Mouse (Mus musculus): ENCODE measurements around the gene Dnajc14. TPM values are rescaled to one million over a fixed set of nuclear protein-coding genes. Genes with fewer than 3 reads are reported as not detected.

Gene Dnajc14
- polyA plus RNA-seq, 1 experiment = 24.1 TPM

DNA sequence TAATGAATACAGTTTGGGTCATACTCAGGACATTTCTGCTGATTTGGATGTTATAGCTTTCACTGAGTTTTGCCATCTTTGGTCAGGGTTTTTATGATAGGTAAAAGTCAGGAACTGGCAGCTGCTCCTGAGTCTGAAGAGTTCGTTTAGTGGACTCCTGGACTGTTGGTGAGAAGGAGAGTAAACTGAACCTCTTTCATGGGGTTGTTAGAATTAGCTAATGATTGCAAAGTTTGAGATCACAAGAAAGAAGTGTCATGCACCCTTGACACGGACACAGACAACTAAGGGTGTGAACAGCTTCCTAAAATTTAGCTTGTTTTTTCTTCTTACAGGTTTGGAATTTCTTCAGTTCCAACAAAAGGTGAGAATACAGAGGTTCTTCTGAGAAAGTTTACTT lies 44.6 kb downstream of the Dnajc14 start:
- Histone ChIP-seq H3K27ac (ENCODE audit: insufficient read depth, low read length) (no peak overlapping the region), H3K27me3 (ENCODE audit: control insufficient read depth, insufficient read depth, low read length) (no peaks in the 10 kb centered on the region), H3K4me3 (replicated peaks; ENCODE audit: insufficient read depth, low read depth, low read length) (no peak overlapping the region), H3K4me1 (ENCODE audit: control insufficient read depth, insufficient read depth, low read length) (no peaks in the 10 kb centered on the region)
- 73% methylated on average over 2 of the region's 2 CpGs for WGBS
- DNase-seq = no peak
- TF ChIP-seq CTCF (IDR thresholded peaks at IDR 0.05; ENCODE audit: borderline replicate concordance, insufficient read depth, low read depth, low read length) = no peak

GRCm38 (mm10) chr10:128850339-128850738 lies 46.5 kb downstream of the Dnajc14 start:
- H3K27ac ChIP-seq (ENCODE audit: insufficient read depth, low read length) = no peak overlapping the region
- DNase-seq = no peak
- H3K4me1 ChIP-seq (ENCODE audit: control insufficient read depth, insufficient read depth, low read length) = no peaks in the 10 kb centered on the region
- no peaks in the 10 kb centered on the region for H3K27me3 ChIP-seq (ENCODE audit: control insufficient read depth, insufficient read depth, low read length)
- no peak overlapping the region for H3K4me3 ChIP-seq (replicated peaks; ENCODE audit: insufficient read depth, low read depth, low read length)
- 50% methylated on average over 3 of the region's 3 CpGs for WGBS
- no peak for TF ChIP-seq POLR2A (IDR thresholded peaks at IDR 0.05; ENCODE audit: borderline replicate concordance, insufficient read depth, low read length)
- TF ChIP-seq CTCF (IDR thresholded peaks at IDR 0.05; ENCODE audit: borderline replicate concordance, insufficient read depth, low read depth, low read length) = no peak

DNA sequence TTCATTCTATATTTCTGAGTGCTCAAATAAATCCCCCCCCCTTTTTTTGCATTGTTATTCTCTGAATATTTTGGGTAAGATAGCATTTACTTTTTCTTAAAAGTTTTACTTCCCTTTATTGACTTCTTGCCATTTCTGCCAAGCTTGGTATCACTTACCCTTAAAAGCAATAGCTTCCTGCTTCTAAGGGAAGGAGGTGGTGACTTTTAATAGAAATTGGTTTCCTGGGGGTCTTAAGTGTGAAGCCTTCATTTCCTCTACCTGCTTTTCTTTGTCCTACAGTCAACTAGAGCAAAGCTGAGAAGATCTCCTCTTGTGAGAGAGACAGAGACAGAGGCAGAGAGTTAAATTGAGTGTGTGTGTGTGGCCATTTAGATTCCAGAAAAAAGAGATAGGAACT lies 57.3 kb downstream of the Dnajc14 start:
- H3K27ac ChIP-seq (ENCODE audit: insufficient read depth, low read length) = no peak overlapping the region
- no peak for TF ChIP-seq POLR2A (IDR thresholded peaks at IDR 0.05; ENCODE audit: borderline replicate concordance, insufficient read depth, low read length)
- no peak for TF ChIP-seq CTCF (IDR thresholded peaks at IDR 0.05; ENCODE audit: borderline replicate concordance, insufficient read depth, low read depth, low read length)
- H3K27me3 ChIP-seq (ENCODE audit: control insufficient read depth, insufficient read depth, low read length) = no peaks in the 10 kb centered on the region
- H3K4me1 ChIP-seq (ENCODE audit: control insufficient read depth, insufficient read depth, low read length) = no peaks in the 10 kb centered on the region
- no peak overlapping the region for H3K4me3 ChIP-seq (replicated peaks; ENCODE audit: insufficient read depth, low read depth, low read length)
- no peak for DNase-seq

DNA sequence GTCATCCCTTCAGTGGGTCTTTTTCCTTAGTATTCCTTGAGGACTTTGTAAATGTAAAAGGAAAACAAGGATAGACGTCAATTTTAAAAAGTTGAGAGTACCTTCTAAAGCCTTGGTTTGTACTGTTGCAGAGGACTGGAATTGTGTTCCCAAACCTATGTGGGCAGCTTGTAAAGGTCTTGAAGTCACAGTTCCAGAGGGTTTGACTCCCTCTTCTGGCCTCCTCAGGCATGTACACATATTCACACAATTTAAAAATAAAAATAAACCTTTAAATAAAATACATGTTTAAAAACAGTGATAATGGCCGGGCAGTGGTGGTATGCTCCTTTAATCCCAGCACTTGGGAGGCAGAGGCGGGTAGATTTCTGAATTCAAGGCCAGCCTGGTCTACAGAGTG lies 62.2 kb downstream of the Dnajc14 start:
- 89% methylated on average over 3 of the region's 3 CpGs for WGBS
- no peak for TF ChIP-seq POLR2A (IDR thresholded peaks at IDR 0.05; ENCODE audit: borderline replicate concordance, insufficient read depth, low read length)
- TF ChIP-seq CTCF (IDR thresholded peaks at IDR 0.05; ENCODE audit: borderline replicate concordance, insufficient read depth, low read depth, low read length) = no peak

DNA sequence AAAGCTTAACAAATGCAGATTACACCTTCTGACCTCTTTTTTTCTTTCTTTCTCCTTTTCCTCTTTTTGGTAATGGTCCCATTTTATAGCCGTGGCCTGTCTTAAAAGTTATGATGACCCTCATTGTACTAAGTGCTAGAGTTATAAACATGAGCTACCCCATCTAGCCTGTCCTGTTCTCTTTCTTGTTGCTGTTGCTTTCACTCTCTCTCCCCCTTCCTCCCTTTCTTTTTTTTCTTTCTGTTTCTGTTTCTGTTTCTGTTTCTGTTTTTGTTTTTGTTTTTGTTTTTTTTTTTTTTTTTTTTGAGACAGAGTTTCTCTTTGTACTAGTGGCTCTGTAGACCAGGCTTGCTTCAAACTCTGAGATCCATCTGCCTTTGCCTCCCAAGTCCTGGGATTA lies 62.7 kb downstream of the Dnajc14 start:
- TF ChIP-seq POLR2A (IDR thresholded peaks at IDR 0.05; ENCODE audit: borderline replicate concordance, insufficient read depth, low read length) (no peak), CTCF (IDR thresholded peaks at IDR 0.05; ENCODE audit: borderline replicate concordance, insufficient read depth, low read depth, low read length) (no peak)
- H3K27me3 ChIP-seq (ENCODE audit: control insufficient read depth, insufficient read depth, low read length) = no peaks in the 10 kb centered on the region
- no peak overlapping the region for H3K27ac ChIP-seq (ENCODE audit: insufficient read depth, low read length)
- no peak for DNase-seq
- no peaks in the 10 kb centered on the region for H3K4me1 ChIP-seq (ENCODE audit: control insufficient read depth, insufficient read depth, low read length)
- no peak overlapping the region for H3K4me3 ChIP-seq (replicated peaks; ENCODE audit: insufficient read depth, low read depth, low read length)
- WGBS = 94% methylated on average over 1 of the region's 1 CpGs

More for the DNA sequence above, 62.2 kb downstream of the Dnajc14 start:
- Histone ChIP-seq H3K4me3 (replicated peaks; ENCODE audit: insufficient read depth, low read depth, low read length) (no peak overlapping the region), H3K4me1 (ENCODE audit: control insufficient read depth, insufficient read depth, low read length) (no peaks in the 10 kb centered on the region), H3K27ac (ENCODE audit: insufficient read depth, low read length) (no peak overlapping the region), H3K27me3 (ENCODE audit: control insufficient read depth, insufficient read depth, low read length) (no peaks in the 10 kb centered on the region)
- no peak for DNase-seq

Other genes with a start within 250 kb of the Dnajc14 start
- 69.2 and 73.5 TPM in 2 replicates for gene Pa2g4, start 238.1 kb upstream of the Dnajc14 start, polyA plus RNA-seq (2012; rRNA removed)
- gene Erbb3, start 214.4 kb upstream of the Dnajc14 start, polyA plus RNA-seq (2012; rRNA removed) = 9.4 and 11.1 TPM in 2 replicates
- gene Rps26, start 177.3 kb upstream of the Dnajc14 start, polyA plus RNA-seq (2012; rRNA removed) = 303 and 334 TPM in 2 replicates
- gene Ikzf4, start 158.1 kb upstream of the Dnajc14 start, polyA plus RNA-seq (2012; rRNA removed) = 8.5 and 9.6 TPM in 2 replicates
- 15.6 and 17.9 TPM in 2 replicates for gene Suox, start 130.0 kb upstream of the Dnajc14 start, polyA plus RNA-seq (2012; rRNA removed)
- gene Rab5b, start 107.8 kb upstream of the Dnajc14 start, polyA plus RNA-seq (2012; rRNA removed) = 132 and 133 TPM in 2 replicates
- gene Pmel, start 99.9 kb upstream of the Dnajc14 start, polyA plus RNA-seq (2012; rRNA removed) = 1.00 and 1.5 TPM in 2 replicates
- gene Cdk2, start 99.0 kb upstream of the Dnajc14 start, polyA plus RNA-seq (2012; rRNA removed) = 3.8 and 3.9 TPM in 2 replicates
- 16.0 and 17.1 TPM in 2 replicates for gene Dgka, start 59.2 kb upstream of the Dnajc14 start, polyA plus RNA-seq (2012; rRNA removed)
- 37.2 and 39.7 TPM in 2 replicates for gene Pym1, start 56.2 kb upstream of the Dnajc14 start, polyA plus RNA-seq (2012; rRNA removed)
- gene Mmp19, start 13.2 kb upstream of the Dnajc14 start, polyA plus RNA-seq (2012; rRNA removed) = 0.61 and 0.70 TPM in 2 replicates
- 26.4 and 26.6 TPM in 2 replicates for gene Tmem198b, start 308 bp downstream of the Dnajc14 start, polyA plus RNA-seq (2012; rRNA removed)
- gene Sarnp, start 13.3 kb downstream of the Dnajc14 start, polyA plus RNA-seq (2012; rRNA removed) = 54.5 and 60.2 TPM in 2 replicates
- 25.7 and 26.0 TPM in 2 replicates for gene Ormdl2, start 17.6 kb downstream of the Dnajc14 start, polyA plus RNA-seq (2012; rRNA removed)
- gene Gdf11, start 87.7 kb downstream of the Dnajc14 start, polyA plus RNA-seq (2012; rRNA removed) = 13.6 and 14.8 TPM in 2 replicates
- gene Cd63, start 96.9 kb downstream of the Dnajc14 start, polyA plus RNA-seq (2012; rRNA removed) = 108 and 110 TPM in 2 replicates
- gene Rdh5, start 118.8 kb downstream of the Dnajc14 start, polyA plus RNA-seq (2012; rRNA removed) = 37.0 and 45.7 TPM in 2 replicates
- 350 and 357 TPM in 2 replicates for gene Bloc1s1, start 120.0 kb downstream of the Dnajc14 start, polyA plus RNA-seq (2012; rRNA removed)
- 96.2 and 106 TPM in 2 replicates for gene Itga7, start 129.8 kb downstream of the Dnajc14 start, polyA plus RNA-seq (2012; rRNA removed)
- not detected in 2 replicates for gene Mettl7b, start 156.9 kb downstream of the Dnajc14 start, polyA plus RNA-seq (2012; rRNA removed)
- gene Olfr9, start 185.4 kb downstream of the Dnajc14 start, polyA plus RNA-seq (2012; rRNA removed) = not detected in 2 replicates
- gene Olfr763, start 206.7 kb downstream of the Dnajc14 start, polyA plus RNA-seq (2012; rRNA removed) = not detected in 2 replicates
- not detected in 2 replicates for gene Olfr764-ps1, start 235.8 kb downstream of the Dnajc14 start, polyA plus RNA-seq (2012; rRNA removed)
- gene Olfr765, start 245.9 kb downstream of the Dnajc14 start, polyA plus RNA-seq (2012; rRNA removed) = not detected in 2 replicates

Data from cerebellum, adult 2 months (tissue).